Mouse (Mus musculus) cerebellum, postnatal 10 days (tissue): ENCODE measurements around the gene Ikzf3.
A peak's percentile ranks its signal among the peaks of the same experiment; 100 is the strongest.

Experiments used
- DNase-seq, 2 experiments: peaks; one replicate each; pipeline ENCODE4 v3.0.0; 2021; ENCODE audit warnings: mixed read lengths in 2 of 2

The Ikzf3 gene

GRCm38 (mm10) chr11:98445679-98446078 is 100.2 kb downstream of the Ikzf3 start:
- DNase-seq: no peak

GRCm38 (mm10) chr11:98445238-98445637 is 100.6 kb downstream of the Ikzf3 start:
- DNase-seq: no peak

DNA sequence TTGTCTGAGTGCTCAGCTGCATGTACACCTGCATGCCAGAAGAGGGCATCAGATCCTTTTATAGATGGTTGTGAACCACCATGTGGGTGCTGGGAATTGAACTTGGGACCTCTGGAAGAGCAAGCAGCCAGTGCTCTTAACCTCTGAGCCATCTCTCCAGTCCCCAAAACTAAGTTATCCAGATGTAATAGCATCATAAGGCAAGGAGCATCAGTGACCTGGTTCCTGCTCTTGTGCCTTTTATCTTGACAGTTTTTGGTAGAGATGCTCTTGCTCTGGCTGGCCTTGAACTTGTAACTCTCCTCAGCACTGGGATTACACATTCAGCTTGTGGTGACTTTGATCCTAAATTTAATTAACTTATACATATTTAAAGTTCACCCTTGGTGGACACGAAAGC is 102.1 kb downstream of the Ikzf3 start:
- no peak for DNase-seq

DNA sequence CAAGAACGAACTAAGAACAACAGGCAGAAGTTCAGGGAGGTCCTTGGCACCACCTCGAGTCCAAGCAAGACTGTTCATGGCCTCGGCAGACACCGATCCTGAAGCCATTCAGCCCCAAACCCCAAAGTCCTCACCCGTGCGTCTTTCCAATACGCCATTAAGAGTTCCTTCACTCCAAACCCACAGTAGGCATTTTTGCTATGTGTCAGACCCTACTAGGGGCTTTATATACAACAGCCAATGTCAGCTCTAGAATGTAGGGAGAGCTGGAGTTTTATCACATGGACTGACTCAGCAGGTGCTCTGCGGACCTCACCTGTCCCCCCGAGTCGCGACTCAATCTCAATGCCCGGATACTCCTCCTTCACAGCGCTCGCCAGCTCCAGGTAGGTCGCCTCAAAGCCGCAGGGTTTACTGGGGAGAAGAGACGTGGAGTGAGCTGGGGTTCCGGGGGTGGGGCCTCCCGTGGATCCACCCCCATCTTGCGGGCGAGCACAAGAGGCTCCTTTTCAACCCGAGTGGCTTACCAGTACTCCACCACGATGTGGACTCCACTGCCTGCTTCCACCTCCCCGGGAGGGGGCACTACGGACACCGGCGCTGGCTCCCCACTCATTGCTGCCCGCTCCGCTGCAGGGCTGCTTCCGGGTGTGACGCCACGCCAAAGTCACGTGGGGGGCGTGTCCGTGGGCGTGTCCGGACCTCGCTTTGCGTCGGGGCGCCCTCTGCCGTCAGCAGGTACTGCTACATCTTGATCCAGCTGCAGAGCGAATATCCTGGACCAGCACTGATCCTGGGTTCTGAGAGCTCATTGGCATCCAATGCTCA is 107.3 kb downstream of the Ikzf3 start, which contains the start of gene Mien1:
Mien1 (minus strand) TSS at position 661 of the 828 bp plus-strand sequence.
- peak; percentile 99 to 100 for DNase-seq

GRCm38 (mm10) chr11:98437441-98437840 is 108.4 kb downstream of the Ikzf3 start:
- DNase-seq: no peak

DNA sequence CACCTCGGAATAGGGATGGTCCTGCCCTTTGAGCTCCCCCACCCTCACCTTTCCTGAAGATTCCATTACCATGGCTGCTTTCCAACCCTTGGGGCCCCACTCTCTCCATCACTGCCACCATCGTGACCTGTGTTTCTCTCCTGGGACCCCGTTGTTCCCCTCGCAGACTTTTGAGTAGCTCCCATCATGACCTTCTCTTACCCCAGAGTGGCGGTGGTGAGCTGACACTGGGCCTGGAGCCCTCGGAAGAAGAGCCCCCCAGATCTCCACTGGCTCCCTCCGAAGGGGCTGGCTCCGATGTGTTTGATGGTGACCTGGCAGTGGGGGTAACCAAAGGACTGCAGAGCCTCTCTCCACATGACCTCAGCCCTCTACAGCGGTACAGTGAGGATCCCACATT is 110.1 kb downstream of the Ikzf3 start:
- no peak for DNase-seq

- DNase-seq: no peak
Measured at GRCm38 (mm10) chr11:98431743-98432502, 113.9 kb downstream of the Ikzf3 start.

DNA sequence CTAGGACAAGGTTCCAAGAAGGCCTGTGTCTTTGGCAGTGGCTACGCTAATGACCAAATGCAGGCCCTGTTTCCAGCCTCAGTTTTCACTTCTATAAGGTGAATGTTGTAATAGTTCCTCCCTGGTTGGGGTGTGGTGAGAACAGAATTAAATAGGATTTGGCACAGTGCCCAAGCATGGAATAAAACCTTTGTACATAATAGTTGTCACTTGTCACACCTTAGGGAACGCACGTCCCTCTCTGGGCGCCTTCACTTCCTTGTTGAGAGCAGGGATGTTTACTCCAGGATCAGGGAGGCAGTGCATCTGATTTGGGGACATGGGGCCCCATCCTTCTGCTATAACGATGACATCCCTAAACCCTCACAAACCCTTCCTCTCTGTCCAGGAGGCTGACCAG is 117.4 kb downstream of the Ikzf3 start:
- no peak for DNase-seq

DNA sequence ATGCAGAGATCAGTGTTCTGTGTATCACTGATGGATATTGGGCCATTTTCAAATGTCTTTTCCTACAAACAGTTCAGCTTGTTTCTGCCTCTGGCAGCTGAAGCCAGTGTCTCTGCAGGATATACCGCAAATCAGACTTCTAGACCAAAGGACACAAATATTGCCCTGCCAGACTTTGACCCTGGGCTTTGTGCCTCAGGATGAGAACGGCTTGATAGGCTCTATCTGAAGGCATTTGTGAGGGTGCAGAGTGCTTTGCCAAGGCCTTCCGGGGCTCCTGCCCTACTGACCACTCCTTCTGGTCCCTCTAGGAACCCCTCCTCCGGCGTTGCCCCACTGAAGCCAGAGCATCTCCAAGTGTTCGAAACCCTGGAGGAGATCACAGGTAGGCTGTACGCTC is 119.2 kb downstream of the Ikzf3 start:
- DNase-seq: no peak

DNA sequence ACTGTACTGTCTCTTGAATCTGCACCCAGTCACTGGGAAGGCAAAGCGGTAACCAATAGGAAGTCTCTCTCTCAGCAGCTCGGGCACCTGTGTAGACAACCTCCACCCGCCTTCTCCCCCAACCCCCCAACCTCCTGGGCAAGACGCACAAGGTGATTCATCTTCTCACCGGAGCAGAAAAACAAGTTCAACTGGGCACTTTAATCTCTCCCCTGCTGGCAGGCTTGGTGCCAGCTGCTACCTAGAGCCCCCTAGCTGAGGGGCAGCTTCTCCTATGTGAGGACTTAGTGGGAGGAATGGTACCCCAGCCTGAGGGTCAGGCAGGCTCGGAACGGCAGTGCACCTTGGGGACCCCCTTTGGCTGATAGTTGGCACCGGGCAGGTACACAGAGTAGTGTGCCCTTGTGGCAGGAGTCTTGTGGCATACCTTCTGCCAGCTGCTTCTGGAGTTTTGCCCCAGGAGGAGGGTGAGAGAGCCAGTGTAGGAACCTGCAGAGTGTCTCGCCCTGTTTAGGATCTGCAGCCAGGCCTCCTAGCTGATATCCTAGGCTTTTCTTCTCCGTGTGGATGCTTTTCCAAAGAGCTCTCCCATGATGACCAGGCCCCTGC is 126.8 kb downstream of the Ikzf3 start:
- DNase-seq: no peak

DNA sequence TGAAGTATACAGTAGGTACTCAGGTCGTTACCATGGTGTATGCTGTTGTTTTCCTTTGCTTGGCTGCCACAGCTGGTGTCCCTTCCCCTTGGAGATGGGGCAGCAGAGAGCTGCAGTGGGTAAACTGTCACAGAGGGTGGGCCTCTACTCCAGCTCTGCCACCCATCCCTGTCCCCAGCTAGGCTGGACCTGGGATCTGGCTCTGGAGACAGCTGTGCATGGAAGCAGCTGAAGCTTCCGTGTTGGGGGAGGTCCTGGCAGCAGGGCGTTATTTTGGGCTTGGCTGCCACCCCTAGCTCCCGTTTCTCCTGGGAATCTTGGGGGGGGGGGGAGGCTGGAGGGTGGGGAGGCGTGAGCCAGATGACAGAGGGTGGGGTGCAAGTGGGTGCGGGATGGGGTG is 127.6 kb downstream of the Ikzf3 start:
- no peak for DNase-seq

GRCm38 (mm10) chr11:98417074-98417473 is 128.8 kb downstream of the Ikzf3 start:
- no peak for DNase-seq
